Comparison of ENCODE assay signal across 33 mouse cellular contexts in genomic region chr14:13571941-13572340, GRCm38 (mm10).
"Had no signal": no experiment of that assay in that cellular context is flagged by ENCODE, and none has a peak within 500 bp of the region (broad histone marks: within the 10 kb centered on the region; RNA-seq: fewer than 3 reads in every experiment).

No protein-coding gene starts in this region.

- ATAC-seq: hindbrain, embryonic 16.5 days; hindbrain, postnatal 0 days; inflammation-experienced regulatory T-cells, adult 6 months had no signal

- DNase-seq: heart, postnatal 10 days; heart, postnatal 14 days; heart, postnatal 36 days; heart, postnatal 4 days; kidney, adult 11 months; kidney, adult 18-20 months; kidney, adult 2 months; kidney, adult 8-10 months; kidney, adult 9 months; kidney, postnatal 10 days; kidney, postnatal 14 days; kidney, postnatal 25 days; kidney, postnatal 36 days; kidney, postnatal 4 days; layer of hippocampus, adult 9-11 months; layer of hippocampus, postnatal 36 days had no signal

- H3K9ac ChIP-seq: heart, embryonic 12.5 days; heart, embryonic 13.5 days; heart, embryonic 15.5 days; hindbrain, embryonic 12.5 days; hindbrain, embryonic 13.5 days; hindbrain, embryonic 14.5 days; hindbrain, embryonic 15.5 days; kidney, embryonic 15.5 days had no signal

- H3K4me1 ChIP-seq: heart, embryonic 10.5 days; heart, embryonic 12.5 days; heart, embryonic 13.5 days; heart, embryonic 15.5 days; hindbrain, embryonic 10.5 days; hindbrain, embryonic 12.5 days; hindbrain, embryonic 13.5 days; hindbrain, embryonic 15.5 days; kidney, embryonic 15.5 days had no signal

- H3K4me2 ChIP-seq: heart, embryonic 11.5 days; heart, embryonic 12.5 days; heart, embryonic 13.5 days; heart, embryonic 15.5 days; hindbrain, embryonic 12.5 days; hindbrain, embryonic 13.5 days; hindbrain, embryonic 14.5 days; hindbrain, embryonic 15.5 days; kidney, embryonic 15.5 days had no signal

- H3K27me3 ChIP-seq: heart, embryonic 12.5 days; heart, embryonic 13.5 days; heart, embryonic 15.5 days; hindbrain, embryonic 12.5 days; hindbrain, embryonic 13.5 days; hindbrain, embryonic 15.5 days; kidney, embryonic 15.5 days had no signal

- H3K27ac ChIP-seq: heart, embryonic 10.5 days; heart, embryonic 13.5 days; heart, embryonic 15.5 days; hindbrain, embryonic 10.5 days; hindbrain, embryonic 12.5 days; hindbrain, embryonic 13.5 days; hindbrain, embryonic 14.5 days; hindbrain, embryonic 15.5 days; hindbrain, postnatal 0 days; kidney, embryonic 15.5 days; kidney, postnatal 0 days; layer of hippocampus, adult 2 months; left cerebral cortex, adult 2 months had no signal

- H3K36me3 ChIP-seq: heart, embryonic 10.5 days; heart, embryonic 12.5 days; heart, embryonic 13.5 days; heart, embryonic 15.5 days; hindbrain, embryonic 10.5 days; hindbrain, embryonic 12.5 days; hindbrain, embryonic 13.5 days; hindbrain, embryonic 15.5 days; kidney, embryonic 15.5 days had no signal

- H3K9me3 ChIP-seq: heart, embryonic 10.5 days; heart, embryonic 12.5 days; heart, embryonic 13.5 days; heart, embryonic 15.5 days; hindbrain, embryonic 10.5 days; hindbrain, embryonic 12.5 days; hindbrain, embryonic 13.5 days; hindbrain, embryonic 15.5 days; kidney, embryonic 15.5 days had no signal

- H3K4me3 ChIP-seq: heart, embryonic 10.5 days; heart, embryonic 12.5 days; heart, embryonic 13.5 days; heart, embryonic 15.5 days; hindbrain, embryonic 10.5 days; hindbrain, embryonic 12.5 days; hindbrain, embryonic 13.5 days; hindbrain, embryonic 15.5 days; kidney, embryonic 15.5 days; layer of hippocampus, adult 2 months; left cerebral cortex, adult 2 months had no signal
